Mouse (Mus musculus) brain, adult 2 months (tissue): ENCODE measurements around the gene Hist2h2ac.
"Not testable (repeated sequence)": the region's sequence is repeated elsewhere in the genome, so short reads cannot be mapped to it uniquely, and the experiment has no call there.

Source experiments
- DNase-seq: peaks from one replicate; pipeline ENCODE4 v3.0.0; 2011; ENCODE audit warnings: low read depth, low spot score

The Hist2h2ac gene

DNA sequence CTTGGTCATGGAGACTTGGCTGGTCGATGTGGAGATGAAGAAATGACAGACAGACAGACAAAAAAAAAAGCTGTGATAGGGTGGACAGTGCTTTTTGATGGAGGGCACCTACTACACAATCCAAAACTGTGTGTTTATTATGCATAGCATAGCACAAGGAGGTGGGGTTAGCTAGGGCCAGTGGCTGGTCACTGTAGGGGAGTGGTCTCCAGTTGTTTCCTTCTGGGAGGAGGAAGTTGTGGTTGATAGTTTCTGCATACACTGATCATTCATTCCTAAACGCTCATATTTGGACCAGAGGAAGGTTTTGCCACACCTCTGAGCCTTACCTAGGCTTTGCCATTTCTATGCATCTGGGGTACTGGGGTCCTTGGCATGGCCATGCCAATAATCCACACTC, 9.7 kb upstream of the Hist2h2ac start:
- DNase-seq: no peak

DNA sequence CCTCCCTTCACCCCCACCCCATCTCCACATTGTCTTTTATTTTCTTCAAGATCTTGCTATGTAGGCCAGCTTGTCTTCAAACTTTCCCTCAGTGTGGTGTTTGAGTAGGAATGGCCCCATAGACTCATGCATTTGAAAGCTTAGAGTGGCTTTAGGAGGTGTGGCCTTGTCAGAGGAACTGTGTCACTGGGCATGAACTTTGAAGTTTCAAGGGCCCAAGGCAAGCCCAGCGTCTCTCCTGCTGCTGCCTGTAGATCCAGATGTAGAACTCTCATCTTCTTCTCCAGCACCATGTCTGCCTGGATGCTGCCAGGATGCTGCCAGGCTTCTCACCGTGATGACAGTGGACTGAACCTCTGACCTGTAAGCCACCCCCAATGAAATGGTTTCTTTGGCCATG, 8.1 kb upstream of the Hist2h2ac start:
- no peak for DNase-seq

- DNase-seq: peak; percentile 54
Measured at GRCm38 (mm10) chr3:96226695-96227648, 6.3 kb upstream of the Hist2h2ac start.

GRCm38 (mm10) chr3:96225421-96225820, 4.7 kb upstream of the Hist2h2ac start:
- DNase-seq: no peak

- peak; percentile 28 for DNase-seq
Measured at GRCm38 (mm10) chr3:96222774-96223173, 2.1 kb upstream of the Hist2h2ac start.

DNA sequence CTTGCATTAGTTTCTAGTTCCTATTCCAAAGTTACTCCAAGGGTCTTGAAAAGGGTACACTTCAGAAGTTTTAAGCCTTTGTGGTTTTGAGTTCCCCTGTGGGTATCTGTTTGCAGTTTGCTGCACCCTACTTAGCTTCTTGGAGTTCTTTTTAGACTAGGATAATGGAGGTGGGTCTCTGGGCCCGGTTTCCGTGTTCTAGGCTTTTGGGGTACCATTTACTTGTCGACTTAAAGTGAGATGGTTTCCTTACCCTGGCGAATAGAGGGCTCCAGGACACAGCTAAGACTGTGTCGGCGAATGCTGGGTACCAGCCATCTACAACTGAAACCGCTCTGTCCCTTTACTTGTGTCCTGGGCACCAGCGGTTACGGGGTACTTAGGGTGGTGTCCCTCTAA, 959 bp upstream of the Hist2h2ac start:
- DNase-seq: peak; percentile 24

GRCm38 (mm10) chr3:96220131-96220764, 432 bp downstream of the Hist2h2ac start:
- DNase-seq: peak; percentile 47

DNA sequence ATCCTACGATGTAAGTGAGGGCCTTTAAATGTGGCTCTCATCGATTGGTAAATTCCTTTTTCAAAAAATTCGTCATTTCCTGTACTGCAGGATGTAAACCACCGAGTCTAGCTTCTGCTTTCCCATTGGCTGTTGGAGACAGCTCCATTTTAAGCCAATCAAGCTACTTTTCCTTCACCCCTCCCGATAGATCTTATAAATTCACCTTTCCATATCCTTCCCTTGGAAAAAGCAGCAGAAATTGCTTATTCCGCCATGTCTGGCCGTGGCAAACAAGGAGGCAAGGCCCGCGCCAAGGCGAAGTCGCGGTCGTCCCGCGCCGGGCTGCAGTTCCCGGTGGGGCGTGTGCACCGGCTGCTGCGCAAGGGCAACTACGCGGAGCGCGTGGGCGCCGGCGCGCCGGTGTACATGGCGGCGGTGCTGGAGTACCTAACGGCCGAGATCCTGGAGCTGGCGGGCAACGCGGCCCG, 984 bp downstream of the Hist2h2ac start, which contains the start of the genes Bola1 and Hist2h2ab:
Gene Bola1, minus strand, starts transcription at position 49 of the 470 bp plus-strand sequence.
Gene Hist2h2ab, plus strand, starts transcription at position 205 of the 470 bp plus-strand sequence.
- DNase-seq: peak; percentile 98

- DNase-seq: peak; percentile 55
Measured at GRCm38 (mm10) chr3:96219191-96219641, 1.5 kb downstream of the Hist2h2ac start.

GRCm38 (mm10) chr3:96209242-96209641, 11.4 kb downstream of the Hist2h2ac start:
- DNase-seq: peak; percentile 50

DNA sequence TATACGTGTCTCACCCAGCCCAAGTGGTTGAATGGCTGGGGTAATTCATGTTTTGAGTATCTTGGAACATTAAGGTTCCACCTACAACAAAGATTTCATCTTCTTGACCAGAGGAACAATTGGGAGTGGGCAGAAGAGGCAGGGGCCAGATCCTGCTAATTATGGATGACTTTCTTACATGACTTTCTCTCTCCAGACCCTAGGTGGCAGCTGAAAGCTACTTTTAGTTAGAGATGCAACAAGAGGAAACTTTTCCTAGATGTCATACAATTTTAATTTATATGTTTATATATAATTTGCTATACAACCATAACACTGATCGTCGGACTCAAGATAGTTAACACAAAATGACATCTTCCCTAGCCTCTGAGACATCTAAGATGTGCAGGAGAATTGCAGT, 12.9 kb downstream of the Hist2h2ac start:
- DNase-seq: no peak

GRCm38 (mm10) chr3:96199731-96200130, 20.9 kb downstream of the Hist2h2ac start:
- DNase-seq: no peak

DNA sequence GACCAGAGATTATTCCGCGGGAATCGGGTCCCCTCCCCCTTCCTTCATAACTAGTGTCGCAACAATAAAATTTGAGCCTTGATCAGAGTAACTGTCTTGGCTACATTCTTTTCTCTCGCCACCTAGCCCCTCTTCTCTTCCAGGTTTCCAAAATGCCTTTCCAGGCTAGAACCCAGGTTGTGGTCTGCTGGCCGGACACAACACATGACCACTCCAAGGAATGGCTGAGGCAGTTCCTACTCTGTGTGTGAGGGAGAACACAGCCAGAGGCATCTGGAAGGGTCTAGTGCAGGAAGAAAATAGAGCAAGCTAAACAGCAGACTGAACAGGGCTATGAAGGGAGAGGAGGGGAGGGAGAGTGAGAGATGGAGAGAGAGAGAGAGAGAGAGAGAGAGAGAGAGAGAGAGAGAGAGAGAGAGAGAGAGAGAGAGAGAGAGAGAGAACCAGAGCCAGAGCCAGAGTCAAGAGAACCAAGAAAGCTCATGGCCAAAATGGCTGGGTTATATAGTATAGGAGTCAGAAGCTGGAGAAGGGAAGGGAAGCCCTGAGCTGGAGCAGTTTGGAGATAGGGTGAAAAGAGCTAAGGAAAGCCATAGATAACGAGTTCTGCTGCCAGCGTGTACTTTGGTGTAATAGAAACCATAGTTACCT, 22.0 kb downstream of the Hist2h2ac start:
- DNase-seq: not testable (repeated sequence)

- DNase-seq: no peak
Measured at GRCm38 (mm10) chr3:96198181-96198580, 22.5 kb downstream of the Hist2h2ac start.

GRCm38 (mm10) chr3:96197129-96197749, 23.4 kb downstream of the Hist2h2ac start:
- peak; percentile 99 for DNase-seq

GRCm38 (mm10) chr3:96196437-96197128, 24.1 kb downstream of the Hist2h2ac start:
- DNase-seq: peak; percentile 49

DNA sequence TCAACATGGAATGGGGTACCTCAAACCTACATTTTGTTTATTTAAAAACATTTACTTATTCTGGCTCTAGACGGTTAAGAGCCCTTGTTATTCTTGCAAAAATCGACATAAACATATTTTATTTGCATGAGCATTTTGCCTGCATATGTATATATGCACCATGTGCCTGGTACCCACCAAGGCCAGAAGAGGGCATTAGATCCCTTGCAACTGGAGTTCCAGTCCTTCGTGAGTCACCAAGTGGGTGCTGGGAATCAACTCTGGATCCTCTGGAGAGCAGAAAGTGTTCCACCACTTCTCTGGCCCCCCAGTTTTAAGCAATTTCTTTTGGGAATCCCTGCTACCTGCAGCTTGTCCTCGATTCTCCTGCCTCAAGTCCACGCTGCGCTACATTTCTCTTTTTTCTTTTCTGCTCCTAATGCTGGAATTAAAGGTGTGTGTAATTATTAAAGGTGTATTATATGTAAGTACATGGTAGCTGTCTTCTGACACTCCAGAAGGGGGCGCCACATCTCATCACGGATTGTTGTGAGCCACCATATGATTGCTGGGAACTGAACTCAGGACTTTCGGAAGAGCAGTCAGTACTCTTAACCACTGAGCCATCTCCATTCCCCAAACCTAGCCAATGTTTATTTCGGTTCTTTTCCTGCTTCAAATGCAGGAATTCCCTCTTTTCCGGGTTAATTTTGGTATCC, 24.9 kb downstream of the Hist2h2ac start:
- DNase-seq: peak; percentile 37

DNA sequence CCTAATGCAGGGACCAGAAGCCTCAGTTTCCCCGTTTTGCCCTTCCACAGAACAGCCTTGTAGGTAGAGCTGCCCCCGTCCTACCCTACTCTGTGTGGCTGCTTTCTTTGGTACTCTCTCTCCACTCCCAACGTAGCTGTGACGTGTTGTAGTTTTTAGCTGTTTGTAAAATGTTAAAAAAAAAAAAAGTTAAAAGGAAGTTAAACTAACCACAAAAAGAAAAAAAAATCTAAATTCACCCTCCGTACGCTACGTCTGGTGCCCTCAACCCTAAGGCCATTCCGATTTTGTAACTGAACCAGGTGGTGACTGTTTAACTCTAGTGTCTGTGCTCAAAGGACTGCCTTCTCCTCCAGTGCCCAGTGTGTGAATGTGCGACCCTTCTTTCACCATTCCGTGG, 25.7 kb downstream of the Hist2h2ac start:
- DNase-seq: no peak

GRCm38 (mm10) chr3:96192977-96193376, 27.7 kb downstream of the Hist2h2ac start:
- DNase-seq: no peak

- DNase-seq: peak; percentile 88
Measured at GRCm38 (mm10) chr3:96182382-96182776, 38.3 kb downstream of the Hist2h2ac start.
